Mouse (Mus musculus) ovary, postnatal 10 days (tissue): ENCODE measurements around the gene Igfbp2.
A peak's percentile ranks its signal among the peaks of the same experiment; 100 is the strongest.

ENCODE experiments used
- DNase-seq: peaks from one replicate; pipeline ENCODE4 v3.0.0; 2022; ENCODE audit warnings: low spot score

The Igfbp2 gene

GRCm38 (mm10) chr1:72823751-72824706 lies at the start of gene Igfbp2:
Gene Igfbp2 (plus strand): TSS chr1:72824503.
- DNase-seq, result peak; percentile 18

GRCm38 (mm10) chr1:72778789-72779188 lies 45.5 kb upstream of the Igfbp2 start:
- DNase-seq, result no peak

- DNase-seq, result no peak
These were observed 43.6 kb upstream of the Igfbp2 start for GRCm38 (mm10) chr1:72780720-72781119.

- DNase-seq, result no peak
These were observed 41.0 kb upstream of the Igfbp2 start for GRCm38 (mm10) chr1:72783341-72783740.

- no peak for DNase-seq
These were observed 40.3 kb upstream of the Igfbp2 start for GRCm38 (mm10) chr1:72784018-72784417.

- DNase-seq, result no peak
These were observed 33.6 kb upstream of the Igfbp2 start for GRCm38 (mm10) chr1:72790670-72791069.

GRCm38 (mm10) chr1:72791743-72792142 lies 32.6 kb upstream of the Igfbp2 start:
- no peak for DNase-seq

- DNase-seq, result no peak
These were observed 32.0 kb upstream of the Igfbp2 start for GRCm38 (mm10) chr1:72792262-72792661.

- DNase-seq, result no peak
These were observed 31.1 kb upstream of the Igfbp2 start for GRCm38 (mm10) chr1:72793230-72793629.

GRCm38 (mm10) chr1:72796128-72796527 lies 28.2 kb upstream of the Igfbp2 start:
- no peak for DNase-seq

GRCm38 (mm10) chr1:72797102-72797665 lies 27.1 kb upstream of the Igfbp2 start:
- DNase-seq, result no peak

- DNase-seq, result no peak
These were observed 25.9 kb upstream of the Igfbp2 start for GRCm38 (mm10) chr1:72798441-72798840.

GRCm38 (mm10) chr1:72804031-72804430 lies 20.3 kb upstream of the Igfbp2 start:
- DNase-seq, result no peak

- DNase-seq, result no peak
These were observed 19.3 kb upstream of the Igfbp2 start for GRCm38 (mm10) chr1:72805037-72805436.

- DNase-seq, result no peak
These were observed 18.7 kb upstream of the Igfbp2 start for GRCm38 (mm10) chr1:72805476-72806043.

GRCm38 (mm10) chr1:72806044-72806584 lies 18.2 kb upstream of the Igfbp2 start:
- DNase-seq, result no peak

- no peak for DNase-seq
These were observed 15.0 kb upstream of the Igfbp2 start for GRCm38 (mm10) chr1:72809304-72809703.

- DNase-seq, result no peak
These were observed 14.2 kb upstream of the Igfbp2 start for GRCm38 (mm10) chr1:72809951-72810675.

GRCm38 (mm10) chr1:72811061-72811460 lies 13.2 kb upstream of the Igfbp2 start:
- DNase-seq, result no peak

- no peak for DNase-seq
These were observed 11.1 kb upstream of the Igfbp2 start for GRCm38 (mm10) chr1:72813089-72813638.

GRCm38 (mm10) chr1:72813639-72814403 lies 10.5 kb upstream of the Igfbp2 start:
- no peak for DNase-seq
